28 mouse cellular contexts compared by ENCODE assay signal in the genomic region with DNA sequence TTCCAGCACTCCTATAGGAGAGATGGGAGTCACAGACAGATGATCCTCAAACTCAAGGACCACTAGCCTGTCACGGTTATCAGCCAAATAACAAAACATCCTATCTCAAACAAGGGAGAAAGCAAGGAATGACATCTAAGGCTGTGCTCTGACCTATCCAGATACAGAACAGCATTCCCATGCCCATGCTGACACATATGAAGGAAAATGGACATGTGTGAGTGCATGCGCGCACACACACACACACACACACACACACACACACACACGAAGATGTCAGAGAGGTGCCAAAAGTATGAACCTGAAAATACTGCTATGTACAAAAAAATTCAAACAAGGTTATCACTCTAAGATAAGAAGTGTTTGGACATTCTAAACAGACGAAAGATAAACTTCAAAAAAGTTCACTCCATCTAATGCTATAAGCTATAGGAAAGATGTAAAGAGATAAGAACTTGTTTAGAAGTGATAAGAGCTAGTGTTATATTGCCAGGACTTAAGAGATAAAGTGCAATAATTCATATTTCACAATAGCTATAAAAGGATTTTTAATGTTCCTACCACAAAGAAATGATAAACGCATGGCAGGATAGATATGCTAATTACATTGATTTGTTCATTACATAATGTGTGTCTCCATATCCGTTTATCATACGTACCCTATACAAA.
"Had no signal": no experiment of that assay in that cellular context is flagged by ENCODE, and none has a peak within 500 bp of the region (broad histone marks: within the 10 kb centered on the region; RNA-seq: fewer than 3 reads in every experiment).

No protein-coding gene starts in this region.

- H3K9ac ChIP-seq: embryonic facial prominence, embryonic 12.5 days; embryonic facial prominence, embryonic 13.5 days; embryonic facial prominence, embryonic 15.5 days; forebrain, embryonic 12.5 days; forebrain, embryonic 13.5 days; forebrain, embryonic 15.5 days; forebrain, postnatal 0 days had no signal

- H3K9me3 ChIP-seq: embryonic facial prominence, embryonic 10.5 days; embryonic facial prominence, embryonic 12.5 days; embryonic facial prominence, embryonic 13.5 days; embryonic facial prominence, embryonic 15.5 days; forebrain, embryonic 10.5 days; forebrain, embryonic 13.5 days; forebrain, embryonic 15.5 days had no signal

- H3K36me3 ChIP-seq: embryonic facial prominence, embryonic 10.5 days; embryonic facial prominence, embryonic 12.5 days; embryonic facial prominence, embryonic 13.5 days; embryonic facial prominence, embryonic 15.5 days; forebrain, embryonic 10.5 days; forebrain, embryonic 12.5 days; forebrain, embryonic 15.5 days had no signal

- DNase-seq: cerebellum, adult 2 months; cerebellum, adult 8-10 months; cerebellum, adult 9-10 months; cerebellum, adult 9-11 months; cerebellum, postnatal 10 days; cerebellum, postnatal 14 days; cerebellum, postnatal 25 days; cerebellum, postnatal 36 days; embryo, embryonic 11 days; forebrain, postnatal 0 days; gastrocnemius, adult 2 months; gastrocnemius, postnatal 10 days; gastrocnemius, postnatal 14 days; gastrocnemius, postnatal 25 days; gastrocnemius, postnatal 36 days; heart, adult 11 months; heart, adult 18-20 months had no signal

- ATAC-seq: forebrain, embryonic 13.5 days; forebrain, embryonic 14.5 days; forebrain, embryonic 15.5 days; forebrain, embryonic 16.5 days; forebrain, postnatal 0 days had no signal

- H3K4me3 ChIP-seq: embryonic facial prominence, embryonic 10.5 days; embryonic facial prominence, embryonic 12.5 days; embryonic facial prominence, embryonic 13.5 days; embryonic facial prominence, embryonic 15.5 days; erythroblast, embryonic 14.5 days; forebrain, embryonic 10.5 days; forebrain, embryonic 12.5 days; forebrain, embryonic 13.5 days; forebrain, embryonic 15.5 days; gastrocnemius, adult 2 months had no signal

- H3K4me2 ChIP-seq: embryonic facial prominence, embryonic 12.5 days; embryonic facial prominence, embryonic 13.5 days; embryonic facial prominence, embryonic 15.5 days; forebrain, embryonic 12.5 days; forebrain, embryonic 13.5 days; forebrain, embryonic 15.5 days had no signal

- H3K4me1 ChIP-seq: embryonic facial prominence, embryonic 10.5 days; embryonic facial prominence, embryonic 12.5 days; embryonic facial prominence, embryonic 13.5 days; embryonic facial prominence, embryonic 15.5 days; forebrain, embryonic 10.5 days; forebrain, embryonic 12.5 days; forebrain, embryonic 13.5 days; forebrain, embryonic 15.5 days had no signal

- H3K27ac ChIP-seq: embryonic facial prominence, embryonic 10.5 days; embryonic facial prominence, embryonic 12.5 days; embryonic facial prominence, embryonic 13.5 days; embryonic facial prominence, embryonic 15.5 days; forebrain, embryonic 10.5 days; forebrain, embryonic 12.5 days; forebrain, embryonic 13.5 days; forebrain, embryonic 15.5 days; gastrocnemius, adult 2 months had no signal

- H3K27me3 ChIP-seq: embryonic facial prominence, embryonic 12.5 days; embryonic facial prominence, embryonic 13.5 days; embryonic facial prominence, embryonic 15.5 days; forebrain, embryonic 12.5 days; forebrain, embryonic 13.5 days; forebrain, embryonic 15.5 days had no signal
